Mouse (Mus musculus): ENCODE results near the gene Tmem121b. TPM values are rescaled to one million over a fixed set of nuclear protein-coding genes. Genes with fewer than 3 reads are reported as not detected.

Tmem121b gene
- total RNA-seq (2023), result 1 to 10 TPM; 1.3 to 1.5 TPM

GRCm38 (mm10) chr6:120493374-120494181 is at the start of gene Tmem121b:
Tmem121b (minus strand) TSS chr6:120493807.

GRCm38 (mm10) chr6:120531020-120531965 is 37.7 kb upstream of the Tmem121b start, which contains the start of gene Hdhd5:
Hdhd5 (minus strand) TSS chr6:120531319.

GRCm38 (mm10) chr6:120463086-120463871 is 30.3 kb downstream of the Tmem121b start, which contains the start of gene Il17ra:
Il17ra (plus strand) TSS chr6:120463247.

Other genes with a start within 250 kb of the Tmem121b start
- gene D330020A13Rik, start 199.4 kb downstream of the Tmem121b start, total RNA-seq (2023), result not detected
- not detected for gene B4galnt3, start 199.2 kb downstream of the Tmem121b start, total RNA-seq (2023)
- gene Kdm5a, start 129.7 kb downstream of the Tmem121b start, total RNA-seq (2023), result 10 to 100 TPM; 95.9 to 96.7 TPM
- 1 to 10 TPM; 4.8 to 6.7 TPM for gene Ccdc77, start 129.4 kb downstream of the Tmem121b start, total RNA-seq (2023)
- gene Il17ra, start 30.6 kb downstream of the Tmem121b start, total RNA-seq (2023), result 100 to 1,000 TPM; 413 to 494 TPM
- 10 to 100 TPM; 16.6 to 19.2 TPM for gene Hdhd5, start 37.5 kb upstream of the Tmem121b start, total RNA-seq (2023)
- under 1 TPM; 0.13 to 0.76 TPM for gene Cecr2, start 172.6 kb upstream of the Tmem121b start, total RNA-seq (2023)

All from monocyte, adult 59 days (primary cell).